Mouse (Mus musculus) cerebellum, adult 8-10 months (tissue): ENCODE results near the gene Il1rapl2.
"Not testable (repeated sequence)": the region's sequence is repeated elsewhere in the genome, so short reads cannot be mapped to it uniquely, and the experiment has no call there.

Experiments used
- DNase-seq: peaks from one replicate; pipeline ENCODE4 v3.0.0; 2022

Gene Il1rapl2

GRCm38 (mm10) chrX:138209480-138209879 is 639.1 kb downstream of the Il1rapl2 start, which contains the start of gene Tex13a:
Gene Tex13a, minus strand, starts transcription at chrX:138209580.
- no peak for DNase-seq

GRCm38 (mm10) chrX:138234626-138235025 is 664.2 kb downstream of the Il1rapl2 start:
- no peak for DNase-seq

- not testable (repeated sequence) for DNase-seq
Observed at GRCm38 (mm10) chrX:138348736-138349135, 778.3 kb downstream of the Il1rapl2 start.

- no peak for DNase-seq
Observed at GRCm38 (mm10) chrX:138433794-138434193, 863.4 kb downstream of the Il1rapl2 start.

GRCm38 (mm10) chrX:138437939-138438338 is 867.5 kb downstream of the Il1rapl2 start:
- DNase-seq: no peak

- no peak for DNase-seq
Observed at GRCm38 (mm10) chrX:138449856-138450255, 879.4 kb downstream of the Il1rapl2 start.

GRCm38 (mm10) chrX:138478488-138478887 is 908.1 kb downstream of the Il1rapl2 start:
- DNase-seq: no peak

GRCm38 (mm10) chrX:138500510-138500909 is 930.1 kb downstream of the Il1rapl2 start:
- DNase-seq: no peak

GRCm38 (mm10) chrX:138505049-138505448 is 934.6 kb downstream of the Il1rapl2 start:
- DNase-seq: no peak

GRCm38 (mm10) chrX:138620106-138620505 is 1049.7 kb downstream of the Il1rapl2 start:
- no peak for DNase-seq

GRCm38 (mm10) chrX:138625311-138625710 is 1054.9 kb downstream of the Il1rapl2 start:
- DNase-seq: no peak

GRCm38 (mm10) chrX:138722372-138722771 is 1152.0 kb downstream of the Il1rapl2 start:
- no peak for DNase-seq

- DNase-seq: no peak
Observed at GRCm38 (mm10) chrX:138800958-138801357, 1230.5 kb downstream of the Il1rapl2 start.

GRCm38 (mm10) chrX:138831876-138832275 is 1261.5 kb downstream of the Il1rapl2 start:
- no peak for DNase-seq

- DNase-seq: no peak
Observed at GRCm38 (mm10) chrX:138833894-138834293, 1263.5 kb downstream of the Il1rapl2 start.

GRCm38 (mm10) chrX:138838381-138838780 is 1268.0 kb downstream of the Il1rapl2 start:
- DNase-seq: no peak
